Mouse (Mus musculus) ovary, adult 18-20 months (tissue): ENCODE results near the gene Rbm14.
A peak's percentile ranks its signal among the peaks of the same experiment; 100 is the strongest.
"Not testable (repeated sequence)": the region's sequence is repeated elsewhere in the genome, so short reads cannot be mapped to it uniquely, and the experiment has no call there.

ENCODE experiments used
- DNase-seq: peaks from one replicate; pipeline ENCODE4 v3.0.0; 2022; ENCODE audit warnings: low spot score, mixed read lengths

Gene Rbm14

GRCm38 (mm10) chr19:4812334-4812949, 1.0 kb upstream of the Rbm14 start:
- not testable (repeated sequence) for DNase-seq

- no peak for DNase-seq
These were observed 442 bp upstream of the Rbm14 start for GRCm38 (mm10) chr19:4811909-4812242.

DNA sequence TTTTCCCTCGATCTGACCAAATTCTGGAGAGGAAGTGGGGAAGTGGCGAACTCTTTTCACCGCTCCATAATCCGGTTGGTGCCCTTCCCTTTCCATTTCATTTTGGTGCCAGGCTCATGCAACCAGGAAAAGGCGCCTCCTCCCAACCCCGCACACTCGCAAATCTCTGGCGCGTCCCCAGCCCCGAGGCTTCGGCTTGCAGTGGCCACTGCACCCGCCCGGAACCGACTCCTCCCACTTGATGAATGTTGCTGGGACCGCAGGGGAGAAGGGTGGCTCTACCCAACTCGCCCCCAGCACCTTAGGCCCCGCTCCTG, 730 bp downstream of the Rbm14 start:
- DNase-seq, result no peak

- no peak for DNase-seq
These were observed 1.1 kb downstream of the Rbm14 start for GRCm38 (mm10) chr19:4810309-4810708.

DNA sequence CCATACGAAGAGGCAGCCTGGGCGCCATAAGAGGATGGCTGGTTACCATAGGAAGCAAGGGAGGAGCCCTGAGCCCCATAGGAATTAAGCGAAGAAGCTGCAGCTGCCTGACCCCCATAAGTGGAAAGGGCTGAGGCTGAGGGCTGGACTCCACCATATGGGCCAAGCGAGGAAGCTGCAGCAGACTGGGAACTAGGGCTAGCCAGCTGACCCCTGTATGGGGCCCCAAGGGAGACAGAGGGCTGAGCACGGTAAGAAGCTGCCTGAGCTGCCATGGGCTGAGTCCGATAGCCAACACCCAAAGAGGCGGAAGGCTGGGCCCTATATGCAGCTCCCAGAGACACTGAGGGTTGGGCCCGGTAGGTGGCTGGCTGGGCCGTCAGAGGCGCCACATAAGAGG, 8.2 kb downstream of the Rbm14 start:
- no peak for DNase-seq

GRCm38 (mm10) chr19:4802691-4803091, 8.7 kb downstream of the Rbm14 start:
- no peak for DNase-seq

DNA sequence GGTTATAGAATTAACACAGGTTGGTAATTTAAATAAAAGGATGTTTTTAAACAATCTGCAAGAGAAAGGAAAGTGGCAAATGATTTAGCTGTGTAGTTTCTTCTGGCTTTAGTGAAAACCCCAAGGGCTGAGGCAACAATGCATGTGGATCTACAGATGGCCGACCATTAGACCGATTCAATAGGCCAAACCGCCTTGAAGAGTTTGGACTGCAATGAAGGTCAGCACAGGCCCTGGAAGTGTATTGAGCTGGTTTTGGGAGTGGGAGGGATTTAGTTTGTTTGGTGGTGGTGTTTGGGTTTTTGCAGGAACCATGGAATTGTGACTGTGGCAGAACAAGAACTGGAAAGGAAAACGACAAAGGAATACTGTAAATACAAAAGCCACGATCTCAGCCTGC, 12.4 kb downstream of the Rbm14 start:
- DNase-seq, result no peak

- DNase-seq, result no peak
These were observed 13.6 kb downstream of the Rbm14 start for GRCm38 (mm10) chr19:4797846-4798245.

DNA sequence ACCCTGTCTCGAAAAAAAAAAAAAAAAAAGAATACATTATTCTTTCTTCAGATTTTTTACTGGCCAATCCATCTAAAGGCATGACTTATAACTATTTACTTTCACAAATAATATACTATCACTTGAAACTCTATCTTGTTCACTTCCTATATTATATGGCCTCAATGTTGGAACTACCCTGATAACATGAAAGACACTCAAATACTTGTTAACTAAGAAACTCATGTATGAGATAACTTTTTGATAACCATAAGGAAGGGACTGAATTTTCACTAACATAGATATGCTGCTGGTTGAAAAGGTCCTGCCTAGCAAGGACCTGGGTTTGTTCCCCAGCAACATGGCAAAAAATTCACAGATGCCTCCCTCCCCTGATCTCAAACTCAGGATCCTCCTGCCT, 15.5 kb downstream of the Rbm14 start:
- DNase-seq, result no peak

GRCm38 (mm10) chr19:4793831-4794422, 17.5 kb downstream of the Rbm14 start, which contains the start of gene Rbm4:
Gene Rbm4 (minus strand): TSS chr19:4793901.
- peak; percentile 97 for DNase-seq

GRCm38 (mm10) chr19:4793281-4793830, 18.1 kb downstream of the Rbm14 start:
- DNase-seq, result no peak

DNA sequence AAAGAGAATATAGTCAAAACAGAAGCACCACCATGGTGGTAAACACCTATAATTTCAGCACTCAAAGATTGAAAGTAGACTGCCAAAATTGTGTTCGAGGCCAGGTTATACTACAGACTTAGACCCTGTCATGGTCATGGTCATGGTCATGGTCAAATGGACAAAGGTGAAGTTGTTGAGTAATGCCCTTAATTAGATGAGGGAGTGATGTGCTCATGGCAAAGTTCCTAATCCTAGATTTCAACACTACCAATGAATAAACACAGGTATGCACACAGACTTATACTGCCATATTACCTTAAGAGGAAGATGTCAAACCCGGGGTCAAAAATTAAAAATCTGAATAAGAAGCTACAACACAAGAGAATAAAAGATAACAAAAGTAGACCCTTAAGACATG, 25.1 kb downstream of the Rbm14 start:
- no peak for DNase-seq

GRCm38 (mm10) chr19:4785206-4785605, 26.2 kb downstream of the Rbm14 start:
- DNase-seq, result no peak

DNA sequence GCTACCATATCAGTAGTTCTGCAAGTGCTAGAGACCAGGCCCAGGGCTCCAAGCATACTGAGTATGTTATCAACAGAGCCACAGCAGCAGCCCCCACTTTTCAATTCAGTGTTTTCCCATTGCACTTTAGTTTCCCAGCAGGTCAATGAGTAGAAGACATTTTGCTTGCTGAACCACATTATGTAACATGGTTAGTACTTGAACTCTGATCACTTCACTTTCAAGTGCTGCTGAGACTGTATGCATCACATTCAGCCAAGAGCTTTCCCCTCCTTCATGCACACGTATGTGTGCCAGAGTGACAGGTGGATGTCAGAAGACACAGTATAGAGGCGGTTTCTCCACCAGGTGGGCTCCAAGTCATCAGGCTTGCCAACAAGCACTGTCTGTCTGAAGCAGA, 28.5 kb downstream of the Rbm14 start:
- no peak for DNase-seq

DNA sequence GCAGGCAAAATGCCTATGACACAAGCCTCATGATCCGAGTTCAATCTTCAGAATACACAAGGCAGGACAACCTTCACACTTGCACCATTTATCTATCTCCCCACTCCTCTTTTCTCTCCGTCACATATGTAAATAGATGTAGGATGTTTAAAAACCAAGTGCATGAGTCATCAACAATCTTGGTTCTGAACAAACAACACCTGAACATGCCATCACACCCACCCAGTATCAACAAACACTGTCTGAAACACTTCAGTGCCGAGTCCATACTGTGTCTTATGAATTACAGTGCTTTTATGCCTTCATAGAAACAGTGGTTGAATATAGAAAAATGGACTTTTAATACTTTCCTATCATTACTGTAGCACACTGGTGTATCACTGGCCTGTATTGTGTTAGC, 38.6 kb downstream of the Rbm14 start:
- DNase-seq, result no peak

GRCm38 (mm10) chr19:4767507-4768148, 43.8 kb downstream of the Rbm14 start:
- DNase-seq, result no peak

- DNase-seq, result no peak
These were observed 48.6 kb downstream of the Rbm14 start for GRCm38 (mm10) chr19:4762876-4763275.

GRCm38 (mm10) chr19:4760544-4760943, 50.9 kb downstream of the Rbm14 start:
- not testable (repeated sequence) for DNase-seq

DNA sequence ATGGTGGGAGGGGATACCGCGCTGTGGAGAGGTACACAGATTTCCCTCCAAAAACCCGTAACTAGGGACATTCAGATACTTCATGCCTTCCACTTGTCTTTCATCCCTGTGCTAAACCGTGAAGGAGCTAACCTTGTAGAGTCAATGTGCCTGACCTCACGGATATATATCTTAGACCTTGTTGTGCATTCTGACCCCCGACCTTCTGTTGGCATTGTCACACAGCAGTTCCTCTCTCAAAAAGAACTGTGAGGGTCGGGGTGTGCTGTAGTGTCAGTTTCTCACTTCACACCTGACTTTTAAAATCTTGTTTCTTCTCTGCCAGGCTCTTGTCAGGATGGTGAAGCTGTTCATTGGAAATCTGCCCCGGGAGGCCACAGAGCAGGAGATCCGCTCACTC, 54.5 kb downstream of the Rbm14 start:
- no peak for DNase-seq

DNA sequence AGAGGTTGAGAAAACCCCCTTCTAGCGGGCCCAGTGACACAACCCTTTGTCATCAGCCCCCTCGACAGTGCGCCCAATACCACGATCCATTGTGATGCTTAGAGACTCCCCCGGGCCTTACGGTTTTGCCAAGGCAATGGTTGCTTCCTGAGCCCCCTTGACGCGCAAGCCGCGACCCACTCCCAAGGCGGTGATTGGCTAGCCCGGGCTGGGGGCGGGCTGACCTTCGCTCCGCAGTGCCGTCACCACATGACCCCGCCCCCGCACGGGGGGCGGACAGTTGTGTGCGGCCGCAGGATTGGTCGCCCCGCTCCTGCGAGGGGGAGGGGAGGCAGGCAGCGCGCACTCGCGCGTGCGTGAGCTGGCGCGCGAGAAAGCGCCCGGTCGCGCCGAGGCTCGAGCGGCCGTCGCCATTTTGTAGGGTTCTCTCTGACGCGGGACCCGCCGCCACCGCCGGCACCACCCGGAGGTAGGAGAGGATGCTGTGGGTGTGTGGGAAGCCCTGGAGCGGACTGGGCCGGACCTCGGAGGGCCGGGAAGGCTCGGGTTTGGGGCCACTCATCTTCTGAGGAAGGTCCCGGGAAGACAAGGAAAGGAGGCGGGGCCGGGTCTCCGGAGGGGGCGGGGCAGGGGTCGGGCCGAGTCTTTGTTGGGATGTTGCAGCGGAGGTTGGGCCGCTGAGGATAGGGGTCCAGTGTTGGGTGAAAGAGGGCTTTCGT, 55.1 kb downstream of the Rbm14 start, which contains the start of gene Rbm4b:
Gene Rbm4b (plus strand): TSS at position 305 of the 719 bp plus-strand sequence.
- peak; percentile 93 for DNase-seq

- DNase-seq, result peak; percentile 78
These were observed 55.8 kb downstream of the Rbm14 start for GRCm38 (mm10) chr19:4755565-4756192.
